Mouse (Mus musculus): ENCODE data around the gene Adora2a.
A peak's percentile ranks its signal among the peaks of the same experiment; 100 is the strongest.
"Not testable (repeated sequence)": the region's sequence is repeated elsewhere in the genome, so short reads cannot be mapped to it uniquely, and the experiment has no call there.

The Adora2a gene

GRCm38 (mm10) chr10:75316872-75316907 is at the start of gene Adora2a:
Adora2a (plus strand) TSS chr10:75316877.
- DNase-seq (ENCODE audit: low spot score), result no peak

DNA sequence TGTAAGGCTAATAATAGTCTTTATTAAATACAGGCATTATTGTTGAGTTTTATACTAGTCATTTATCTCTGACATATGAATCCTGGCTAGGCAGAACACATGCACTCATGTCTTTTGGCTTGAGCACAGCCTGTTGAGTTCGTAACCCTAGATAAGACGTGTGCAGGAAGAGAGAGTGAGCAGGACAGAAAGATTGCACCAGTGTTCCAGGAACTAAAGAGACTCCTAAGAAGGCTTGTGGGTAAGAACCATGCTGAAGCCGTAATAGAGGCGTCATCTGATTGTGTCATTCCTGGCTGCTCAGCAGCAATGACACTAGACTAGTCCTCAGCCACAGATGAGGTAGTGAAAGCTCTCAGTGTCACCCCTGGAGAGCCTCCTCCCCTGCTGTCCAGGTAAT is 43.7 kb upstream of the Adora2a start:
- DNase-seq (ENCODE audit: low spot score), result peak; percentile 34

DNA sequence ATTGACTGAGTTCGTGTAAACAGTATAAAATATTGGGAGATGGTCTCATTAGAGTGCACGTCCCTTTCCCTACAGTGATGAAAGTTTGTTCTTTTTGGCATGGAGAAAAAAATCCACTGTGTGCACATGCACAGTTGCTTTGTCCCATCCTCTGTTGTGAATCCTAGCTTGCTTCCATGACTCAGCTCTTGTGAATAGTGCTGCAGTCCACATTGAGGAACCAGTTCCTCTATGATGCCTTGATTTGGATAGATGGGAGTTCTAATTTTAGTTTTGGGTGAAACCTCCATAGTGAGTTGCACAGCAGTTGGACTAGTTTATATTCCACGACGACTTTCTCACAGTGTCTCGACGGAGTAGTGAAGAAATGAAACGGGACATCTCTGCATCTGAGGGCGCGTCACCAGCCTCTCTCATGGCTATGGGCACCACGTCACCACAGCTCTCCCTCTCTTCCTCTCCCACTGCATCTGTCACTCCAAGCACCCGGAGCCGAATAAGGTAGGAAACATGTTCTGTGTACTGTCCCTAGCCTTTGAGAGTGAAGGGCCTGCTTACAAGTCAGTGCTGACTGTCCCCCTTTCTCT is 40.2 kb upstream of the Adora2a start:
- no peak for DNase-seq (ENCODE audit: low spot score)

DNA sequence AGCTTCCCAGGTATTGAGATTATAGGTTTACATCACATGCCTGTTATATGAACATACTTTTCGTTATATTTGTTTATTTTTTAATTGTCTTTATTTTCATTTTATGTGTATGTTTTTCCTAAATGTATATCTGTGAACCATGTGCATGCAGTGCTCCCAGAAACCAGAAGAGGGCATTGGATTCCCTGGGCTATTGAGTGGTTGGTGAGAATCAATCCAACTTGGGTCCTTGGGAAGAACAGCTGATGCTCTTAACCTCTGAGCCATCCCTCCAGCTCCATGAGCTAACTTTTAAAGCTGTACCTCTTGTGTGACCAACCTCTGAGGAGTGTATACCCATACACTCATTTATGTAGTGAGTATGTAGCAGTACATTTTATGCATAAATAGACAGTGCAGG is 39.2 kb upstream of the Adora2a start:
- no peak for DNase-seq (ENCODE audit: low spot score)

DNA sequence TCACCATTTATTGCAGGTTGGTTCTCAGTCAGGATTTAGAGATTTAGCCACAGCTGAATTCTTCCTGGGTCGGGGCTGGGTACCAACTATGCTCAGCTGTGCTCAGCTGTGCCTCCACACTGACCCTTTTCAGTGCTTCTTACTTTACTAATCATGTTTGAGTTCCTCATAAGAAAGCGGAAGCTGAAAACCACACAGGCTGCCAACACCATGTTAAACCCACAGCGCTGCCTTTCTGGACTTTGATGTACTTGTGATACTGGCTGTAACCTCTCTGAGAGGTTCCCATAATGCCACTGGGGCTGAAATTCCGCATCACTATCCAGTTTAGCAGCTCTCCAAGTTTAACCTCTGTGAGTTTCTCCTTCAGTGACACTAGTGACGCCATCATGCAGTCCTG is 34.0 kb upstream of the Adora2a start:
- DNase-seq (ENCODE audit: low spot score), result no peak

DNA sequence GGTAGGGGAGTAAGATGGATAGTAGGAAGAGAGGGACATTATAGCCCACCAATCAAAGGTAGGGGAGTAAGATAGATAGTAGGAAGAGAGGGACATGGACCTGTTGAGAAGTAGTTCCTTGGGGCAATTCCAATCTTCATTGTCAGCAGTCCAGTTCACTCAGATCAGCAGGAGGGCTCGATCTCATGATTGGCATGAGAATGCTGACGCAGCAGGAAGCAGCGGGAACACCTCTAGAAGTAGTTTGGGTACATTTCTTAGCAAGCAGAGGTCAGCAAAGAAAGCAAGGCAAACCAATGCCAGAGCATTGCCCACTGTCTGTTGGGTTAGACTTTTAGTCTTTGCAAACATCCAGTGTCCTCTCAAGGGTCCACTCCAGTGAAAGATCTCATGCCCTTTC is 32.9 kb upstream of the Adora2a start:
- DNase-seq (ENCODE audit: low spot score), result no peak

DNA sequence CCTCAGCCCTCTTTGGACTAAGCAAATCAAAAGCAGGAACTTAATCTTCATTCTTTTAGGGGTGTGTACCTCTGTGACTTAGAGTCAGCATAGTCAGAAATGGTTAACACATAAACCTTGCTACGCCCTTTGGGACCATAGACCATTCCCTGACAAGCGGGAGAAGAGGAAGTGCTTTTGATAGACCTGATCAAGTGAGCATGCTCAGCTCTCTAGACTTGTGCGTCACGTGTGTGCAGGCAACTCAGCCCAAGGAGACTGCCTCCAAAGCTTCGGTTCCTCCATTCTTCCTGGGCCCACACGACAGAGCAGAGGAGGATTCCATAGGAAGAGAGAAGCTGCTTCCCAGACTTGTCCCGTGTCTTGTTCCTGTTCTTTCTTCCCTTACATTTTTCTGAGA is 28.1 kb upstream of the Adora2a start:
- DNase-seq (ENCODE audit: low spot score), result no peak

DNA sequence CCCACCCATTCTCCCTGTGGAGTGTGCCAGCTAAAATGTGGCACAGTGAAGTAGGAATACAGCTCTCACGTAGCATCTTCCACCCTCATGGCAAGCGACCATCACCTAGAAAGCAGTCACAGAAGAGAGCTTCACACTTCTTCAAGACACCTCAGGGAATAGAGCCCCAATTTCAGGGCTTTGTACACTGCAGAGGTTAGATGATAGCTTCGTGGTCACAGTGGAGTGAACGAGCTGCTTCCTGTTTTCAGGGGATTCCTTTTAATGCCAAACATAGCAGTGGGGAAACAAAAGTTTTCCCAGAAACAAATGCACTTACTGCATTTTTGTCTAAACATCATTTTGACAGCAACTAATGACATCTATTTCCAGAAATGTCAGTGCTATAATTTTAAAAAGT is 27.3 kb upstream of the Adora2a start:
- no peak for DNase-seq (ENCODE audit: low spot score)

DNA sequence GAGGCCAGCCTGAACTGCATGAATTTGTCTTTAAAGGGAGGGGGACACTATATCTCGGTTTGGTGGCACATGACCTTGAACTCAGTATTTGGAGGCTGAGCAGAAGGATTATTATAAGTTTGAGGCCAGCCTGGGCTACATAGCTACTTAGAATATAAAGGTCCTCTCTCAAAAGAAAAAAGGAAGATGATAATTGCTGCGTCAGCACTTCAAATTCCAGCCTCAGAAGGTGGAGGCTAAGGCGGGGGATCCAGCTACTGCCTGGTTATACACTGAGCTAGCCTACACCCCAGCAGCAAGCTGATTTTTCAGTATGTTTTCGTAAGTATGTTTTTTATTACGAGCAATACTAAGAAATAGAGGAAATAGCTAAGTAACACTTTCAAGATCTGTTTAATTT is 26.0 kb upstream of the Adora2a start:
- DNase-seq (ENCODE audit: low spot score), result no peak

- DNase-seq (ENCODE audit: low spot score), result no peak
These were observed 25.3 kb upstream of the Adora2a start for GRCm38 (mm10) chr10:75291338-75291737.

DNA sequence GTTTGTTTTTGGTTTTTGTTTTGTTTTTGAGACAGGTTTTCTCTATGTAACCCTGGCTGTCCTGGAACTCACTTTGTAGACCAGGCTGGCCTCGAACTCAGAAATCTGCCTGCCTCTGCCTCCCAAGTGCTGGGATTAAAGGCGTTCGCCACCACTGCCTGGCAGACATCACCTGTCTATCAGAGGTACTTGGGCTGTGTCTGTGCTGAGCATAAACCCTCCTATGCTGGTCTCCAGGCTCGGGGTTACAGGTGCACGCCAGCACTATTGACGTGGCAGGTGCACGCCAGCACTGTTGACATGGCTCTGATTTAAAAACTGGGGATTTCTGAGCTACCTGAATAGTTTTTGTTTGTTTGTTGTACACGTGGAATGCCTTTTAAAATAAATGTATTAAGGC is 24.5 kb upstream of the Adora2a start:
- DNase-seq (ENCODE audit: low spot score), result not testable (repeated sequence)

DNA sequence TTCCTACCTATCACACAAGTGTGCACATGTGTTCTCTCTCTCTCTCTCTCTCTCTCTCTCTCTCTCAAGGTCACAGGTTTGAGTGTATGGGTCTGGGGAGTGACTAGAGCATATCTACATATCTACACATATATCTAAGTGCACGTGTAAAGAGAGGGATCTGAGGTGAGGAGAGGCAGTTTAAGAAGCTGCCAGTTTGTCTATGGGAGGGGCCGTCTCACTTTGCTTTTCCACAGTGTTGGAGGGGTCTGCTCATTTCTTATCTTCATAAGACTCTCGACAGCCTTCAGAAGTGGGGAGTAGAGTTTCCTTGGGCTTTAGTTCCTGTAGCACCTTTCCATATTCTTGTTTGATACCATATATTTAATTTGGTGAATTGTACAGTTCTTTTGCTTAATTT is 23.4 kb upstream of the Adora2a start:
- DNase-seq (ENCODE audit: low spot score), result no peak

DNA sequence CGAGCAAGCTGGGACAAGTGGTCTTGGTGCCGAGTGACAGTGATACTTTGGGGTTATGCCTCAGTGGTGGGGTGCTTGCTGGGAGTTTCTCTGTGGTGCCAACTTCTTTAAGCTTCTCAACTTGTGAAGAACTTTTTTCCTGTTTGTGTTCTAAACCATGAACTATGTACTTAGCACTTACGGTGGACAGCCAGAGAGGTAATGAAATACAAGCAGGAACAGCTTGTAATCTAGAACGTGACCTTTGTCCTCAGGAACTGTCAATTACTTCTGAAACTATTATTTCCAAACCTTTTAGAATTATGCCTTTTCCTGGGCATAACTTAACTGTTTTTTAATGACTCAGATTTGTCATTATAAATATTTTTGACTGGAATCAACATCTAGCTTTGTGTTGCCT is 22.3 kb upstream of the Adora2a start:
- no peak for DNase-seq (ENCODE audit: low spot score)

- no peak for DNase-seq (ENCODE audit: low spot score)
These were observed 21.8 kb upstream of the Adora2a start for GRCm38 (mm10) chr10:75294926-75295325.

DNA sequence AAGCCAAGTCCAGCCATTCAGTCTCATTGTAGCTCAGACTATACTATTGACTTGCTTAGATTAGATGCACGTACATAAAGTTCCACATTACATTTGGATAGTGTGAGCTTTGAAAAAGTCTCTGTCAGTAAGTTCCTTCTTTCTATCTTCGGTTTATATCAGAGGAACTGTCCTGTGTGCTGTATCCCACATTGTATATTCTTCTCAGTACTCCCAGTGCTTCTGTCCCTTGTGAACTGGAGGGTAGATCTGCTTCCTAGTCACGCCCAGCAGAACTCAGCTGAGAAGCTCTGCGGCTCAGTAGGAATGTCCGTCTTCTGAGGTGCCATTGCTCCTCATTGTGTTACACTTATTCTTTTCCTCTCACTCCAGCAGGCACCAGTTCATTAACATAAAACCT is 18.1 kb upstream of the Adora2a start:
- DNase-seq (ENCODE audit: low spot score), result no peak

GRCm38 (mm10) chr10:75299785-75300418 is 16.8 kb upstream of the Adora2a start:
- no peak for DNase-seq (ENCODE audit: low spot score)

DNA sequence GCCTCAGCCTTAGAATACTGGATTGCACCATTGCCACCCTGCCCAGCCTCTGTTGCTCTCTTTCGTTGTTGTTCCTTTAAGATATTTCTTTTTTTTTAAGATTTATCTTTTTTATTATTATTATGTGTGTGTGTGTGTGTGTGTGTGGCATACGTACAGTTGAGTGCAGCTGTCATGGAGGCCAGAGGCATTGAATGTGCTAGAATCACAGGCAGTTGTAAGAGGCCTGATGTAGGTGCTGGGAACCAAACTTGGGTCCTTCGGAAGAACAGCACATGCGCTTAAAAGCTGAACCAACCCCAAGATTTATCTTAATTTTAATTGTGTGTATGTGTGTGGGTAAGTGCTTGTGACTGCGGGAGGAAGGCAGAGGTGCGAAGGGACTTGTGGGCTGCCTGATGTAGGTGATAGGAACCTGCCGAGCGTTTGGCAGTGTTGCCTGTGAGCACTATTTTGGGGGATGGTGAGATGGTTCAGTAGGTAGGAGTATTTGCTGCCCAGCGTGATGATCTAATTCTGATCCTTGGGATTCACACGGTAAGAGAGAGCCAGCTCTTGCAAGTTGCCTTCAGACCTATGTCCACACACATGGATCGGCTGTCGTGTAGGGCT is 15.4 kb upstream of the Adora2a start:
- DNase-seq (ENCODE audit: low spot score), result no peak

DNA sequence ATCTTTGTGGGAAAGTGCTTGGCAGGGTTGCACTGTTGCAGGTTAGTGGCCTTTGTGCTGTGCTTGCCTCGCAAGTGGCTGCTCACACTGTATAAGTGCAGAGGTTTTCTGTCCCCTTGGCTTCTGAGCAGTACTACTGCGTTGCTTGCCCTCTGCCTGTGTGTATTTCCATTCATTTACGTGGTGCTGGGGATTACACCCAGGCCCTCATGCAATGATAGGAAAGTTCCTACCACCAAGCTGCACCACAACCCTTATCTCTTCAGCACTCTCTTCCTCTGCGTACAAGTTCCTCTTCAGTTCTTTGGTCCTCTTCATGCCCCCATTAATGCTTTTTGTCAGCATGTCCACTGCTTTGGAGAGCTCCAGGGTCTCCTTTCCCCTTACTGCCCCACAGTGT is 14.7 kb upstream of the Adora2a start:
- no peak for DNase-seq (ENCODE audit: low spot score)

DNA sequence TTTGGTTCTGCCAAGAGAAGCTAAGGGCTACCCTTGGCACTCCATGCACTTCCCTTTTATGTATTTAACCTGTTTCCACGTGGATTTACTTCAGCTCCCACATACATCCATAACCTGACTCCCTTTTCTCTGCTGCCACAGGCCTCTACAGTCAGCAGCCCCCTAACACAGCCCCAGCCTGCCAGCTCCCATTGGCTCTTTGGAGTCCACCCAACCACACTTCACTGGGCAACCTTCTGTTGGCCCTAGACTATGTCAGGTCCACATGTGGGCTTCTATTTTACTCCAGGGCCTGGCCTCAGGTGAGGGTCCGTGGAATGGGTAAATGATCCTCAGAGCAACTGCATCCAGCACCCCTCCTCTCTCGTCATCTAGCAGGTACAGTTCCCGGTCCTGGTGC is 14.1 kb upstream of the Adora2a start:
- DNase-seq (ENCODE audit: low spot score), result no peak

- no peak for DNase-seq (ENCODE audit: low spot score)
These were observed 13.2 kb upstream of the Adora2a start for GRCm38 (mm10) chr10:75303324-75304048.

GRCm38 (mm10) chr10:75304049-75304405 is 12.7 kb upstream of the Adora2a start:
- no peak for DNase-seq (ENCODE audit: low spot score)

- no peak for DNase-seq (ENCODE audit: low spot score)
These were observed 12.3 kb upstream of the Adora2a start for GRCm38 (mm10) chr10:75304413-75304812.

DNA sequence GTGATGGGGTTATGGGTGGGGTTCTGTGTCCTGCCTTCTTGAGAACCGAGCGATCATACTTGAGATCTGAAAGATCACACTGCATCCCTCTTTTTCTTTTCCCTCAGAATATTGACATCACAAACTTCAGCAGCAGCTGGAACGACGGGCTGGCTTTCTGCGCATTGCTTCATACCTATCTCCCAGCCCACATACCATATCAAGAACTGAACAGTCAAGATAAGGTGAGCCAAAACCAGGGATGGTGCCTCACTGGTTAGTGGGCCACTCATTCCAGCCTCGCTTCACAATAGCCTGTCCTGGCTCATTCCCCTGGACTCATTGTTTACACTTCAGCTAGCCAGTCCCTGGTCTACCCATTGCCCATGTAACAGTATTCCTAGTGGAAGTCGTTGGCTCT is 9.5 kb upstream of the Adora2a start:
- no peak for DNase-seq (ENCODE audit: low spot score)

- no peak for DNase-seq (ENCODE audit: low spot score)
These were observed 4.3 kb upstream of the Adora2a start for GRCm38 (mm10) chr10:75312361-75312760.

All from c-Kit-positive CD71-positive TER-119-positive erythroid progenitor cells, embryonic 14.5 days (primary cell).